Mouse (Mus musculus) spleen, postnatal 36 days (tissue): ENCODE measurements around the gene Evc2.

Experiments
- DNase-seq, 2 experiments: peaks; one replicate each; pipeline ENCODE4 v3.0.0; 2022; ENCODE audit warnings: low spot score in 2 of 2, mixed read lengths in 1 of 2

Evc2 gene

GRCm38 (mm10) chr5:37472025-37472608 is 133.8 kb downstream of the Evc2 start:
- no peak for DNase-seq
